Comparison of ENCODE assay signal across 15 mouse cellular contexts in genomic region chr5:114766686-114767085, GRCm38 (mm10).
"Had no signal": no experiment of that assay in that cellular context is flagged by ENCODE, and none has a peak within 500 bp of the region (broad histone marks: within the 10 kb centered on the region; RNA-seq: fewer than 3 reads in every experiment).

No protein-coding gene starts in this region.

- H3K4me2 ChIP-seq: kidney, embryonic 15.5 days; liver, embryonic 13.5 days; midbrain, embryonic 11.5 days; midbrain, embryonic 15.5 days; neural tube, embryonic 13.5 days had no signal

- H3K27me3 ChIP-seq: kidney, embryonic 15.5 days; liver, embryonic 13.5 days; midbrain, embryonic 15.5 days; neural tube, embryonic 13.5 days had no signal

- H3K9ac ChIP-seq: kidney, embryonic 15.5 days; liver, embryonic 13.5 days; midbrain, embryonic 15.5 days; neural tube, embryonic 13.5 days had no signal

- H3K4me3 ChIP-seq: kidney, embryonic 15.5 days; liver, embryonic 13.5 days; midbrain, embryonic 15.5 days; myocyte; neural tube, embryonic 13.5 days had no signal

- DNase-seq: kidney, postnatal 10 days; kidney, postnatal 36 days; liver, embryonic 13.5 days; lung, adult 2 months; lung, postnatal 14 days; lung, postnatal 4 days; retina, postnatal 1 day; right cerebral cortex, postnatal 25 days; thymus, adult 18-20 months; thymus, postnatal 36 days had no signal

- ATAC-seq: midbrain, embryonic 15.5 days had no signal

- H3K9me3 ChIP-seq: kidney, embryonic 15.5 days; liver, embryonic 13.5 days; midbrain, embryonic 15.5 days; neural tube, embryonic 13.5 days had no signal

- H3K27ac ChIP-seq: kidney, embryonic 15.5 days; liver, embryonic 13.5 days; midbrain, embryonic 15.5 days; neural tube, embryonic 13.5 days had no signal
